Mouse (Mus musculus) liver, embryonic 12.5 days (tissue): ENCODE measurements around the gene Pef1. TPM values are rescaled to one million over a fixed set of nuclear protein-coding genes. Genes with fewer than 3 reads are reported as not detected.

ENCODE experiments used
- ATAC-seq: fragments of 200-750 bp; cut with Nextera tagmentation; 2 replicates; pipeline ENCODE4 v1.8.0; 2017; ENCODE audit warnings: moderate number of reproducible peaks, mild to moderate bottlenecking, moderate library complexity
- H3K27ac ChIP-seq: fragments of 300-500 bp; sonication (generic); 2 replicates; pipeline ENCODE4 v1.5.1; 2016; ENCODE audit warnings: mild to moderate bottlenecking
- H3K27me3 ChIP-seq: fragments of 300-500 bp; sonication (generic); replicated peaks from 2 replicates; pipeline ENCODE4 v1.6.1; 2016; ENCODE audit warnings: mild to moderate bottlenecking, moderate library complexity
- H3K36me3 ChIP-seq: fragments of 300-500 bp; sonication (generic); 2 replicates; pipeline ENCODE4 v1.6.1; 2016; ENCODE audit warnings: mild to moderate bottlenecking, moderate library complexity
- H3K4me1 ChIP-seq: fragments of 300-500 bp; sonication (generic); 2 replicates; pipeline ENCODE4 v1.6.1; 2016
- H3K4me2 ChIP-seq: fragments of 300-500 bp; sonication (generic); 2 replicates; pipeline ENCODE4 v1.6.1; 2016; ENCODE audit warnings: mild to moderate bottlenecking, moderate library complexity
- H3K4me3 ChIP-seq: fragments of 300-500 bp; sonication (generic); 2 replicates; pipeline ENCODE4 v1.5.1; 2016; ENCODE audit warnings: mild to moderate bottlenecking, moderate library complexity
- H3K9ac ChIP-seq: fragments of 300-500 bp; sonication (generic); 2 replicates; pipeline ENCODE4 v1.6.1; 2016; ENCODE audit warnings: mild to moderate bottlenecking, moderate library complexity
- H3K9me3 ChIP-seq: fragments of 300-500 bp; sonication (generic); replicated peaks from 2 replicates; pipeline ENCODE4 v1.6.1; 2016; ENCODE audit warnings: mild to moderate bottlenecking, moderate library complexity
- WGBS: fragments of 180-500 bp; shearing (Covaris S2); methylation state at CpG from one replicate; pipeline ENCODE4 v1.1.7; 2016; ENCODE audit not compliant: insufficient replicate concordance; 5-methylcytosine and 5-hydroxymethylcytosine counted together
- polyA plus RNA-seq: library from polyadenylated mRNA; unstranded; fragments of >200 nt; fragmentation: Nextera tagmentation; extraction: Ambion mirVana; gene quantifications from 2 replicates; pipeline ENCODE4 v1.2.1, GENCODE M21; 2016

Gene Pef1
- polyA plus RNA-seq, 1 experiment from 2014 or later: 42.5 TPM

- no peak overlapping the region for H3K9ac ChIP-seq
- H3K9me3 ChIP-seq: no peaks in the 10 kb centered on the region
- H3K27ac ChIP-seq: no peak overlapping the region
- WGBS: 40% methylated on average over 10 of the region's 10 CpGs
- H3K36me3 ChIP-seq: no peaks in the 10 kb centered on the region
- no peak for ATAC-seq
- H3K4me1 ChIP-seq: no peaks in the 10 kb centered on the region
- H3K4me2 ChIP-seq: no peak overlapping the region
- H3K27me3 ChIP-seq: peaks cover 83% of the 10 kb centered on the region
- no peak overlapping the region for H3K4me3 ChIP-seq
These were observed 46.0 kb downstream of the Pef1 start for GRCm38 (mm10) chr4:130148405-130148804.

GRCm38 (mm10) chr4:130154250-130154649, 51.9 kb downstream of the Pef1 start:
- Histone ChIP-seq H3K27ac (no peak overlapping the region), H3K4me3 (no peak overlapping the region), H3K4me1 (no peaks in the 10 kb centered on the region), H3K36me3 (no peaks in the 10 kb centered on the region), H3K4me2 (no peak overlapping the region), H3K9ac (no peak overlapping the region), H3K9me3 (no peaks in the 10 kb centered on the region), H3K27me3 (peaks cover 60% of the 10 kb centered on the region)
- no peak for ATAC-seq
- WGBS: 71% methylated on average over 3 of the region's 3 CpGs

GRCm38 (mm10) chr4:130156812-130157371, 54.5 kb downstream of the Pef1 start:
- no peak overlapping the region for H3K27ac ChIP-seq
- WGBS: 48% methylated on average over 12 of the region's 12 CpGs
- peaks cover 58% of the 10 kb centered on the region for H3K27me3 ChIP-seq
- H3K36me3 ChIP-seq: no peaks in the 10 kb centered on the region
- H3K9me3 ChIP-seq: no peaks in the 10 kb centered on the region
- no peak overlapping the region for H3K4me3 ChIP-seq
- H3K9ac ChIP-seq: no peak overlapping the region
- H3K4me2 ChIP-seq: no peak overlapping the region
- no peaks in the 10 kb centered on the region for H3K4me1 ChIP-seq
- no peak for ATAC-seq

- no peak for ATAC-seq
- WGBS: 32% methylated on average over 4 of the region's 4 CpGs
- H3K4me3 ChIP-seq: no peak overlapping the region
- H3K27me3 ChIP-seq: peaks cover 75% of the 10 kb centered on the region
- H3K9ac ChIP-seq: no peak overlapping the region
- H3K4me1 ChIP-seq: peaks cover 13% of the 10 kb centered on the region
- 0 out of 2 replicates have a peak, but pooled peaks cover 7% of the 10 kb centered on the region for H3K36me3 ChIP-seq
- no peak overlapping the region for H3K27ac ChIP-seq
- H3K4me2 ChIP-seq: no peak overlapping the region
- H3K9me3 ChIP-seq: no peaks in the 10 kb centered on the region
These were observed 59.0 kb downstream of the Pef1 start for GRCm38 (mm10) chr4:130161349-130161748.

DNA sequence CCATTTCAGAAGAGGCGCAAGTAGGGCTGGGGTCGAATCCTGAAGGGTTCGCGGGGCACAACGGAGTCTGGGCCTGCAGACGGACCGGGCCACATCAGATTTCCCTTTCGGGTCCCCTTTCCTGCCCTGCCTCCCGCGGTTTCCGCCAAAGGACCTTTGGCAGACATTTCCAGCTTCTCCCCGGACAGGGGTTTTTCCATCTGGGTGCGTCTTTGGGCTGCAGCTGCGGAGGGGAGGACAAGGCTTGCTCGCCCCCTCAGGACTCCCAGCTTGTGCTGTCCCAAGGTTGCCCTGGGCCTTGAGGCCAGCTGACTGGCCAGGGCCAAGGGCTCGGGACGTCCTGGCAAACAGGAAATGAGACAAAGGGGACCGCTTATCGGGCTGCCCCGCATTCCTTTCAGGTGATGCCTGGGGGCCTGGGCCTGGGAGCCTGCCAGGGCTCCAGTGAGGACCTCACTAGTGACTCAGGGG, 61.1 kb downstream of the Pef1 start:
- Histone ChIP-seq H3K4me1 (peaks cover 23% of the 10 kb centered on the region), H3K4me3 (no peak overlapping the region), H3K27me3 (peaks cover 83% of the 10 kb centered on the region), H3K27ac (0 out of 2 replicates have a peak overlapping the region, but pooled peaks have one; percentile 11), H3K9me3 (no peaks in the 10 kb centered on the region), H3K36me3 (peaks cover 18% of the 10 kb centered on the region; the same call in 1 of the 2 replicates), H3K9ac (no peak overlapping the region), H3K4me2 (peak overlapping the region; percentile 34; the same call in 1 of the 2 replicates)
- ATAC-seq: no peak
- WGBS: 4% methylated on average over 20 of the region's 20 CpGs

DNA sequence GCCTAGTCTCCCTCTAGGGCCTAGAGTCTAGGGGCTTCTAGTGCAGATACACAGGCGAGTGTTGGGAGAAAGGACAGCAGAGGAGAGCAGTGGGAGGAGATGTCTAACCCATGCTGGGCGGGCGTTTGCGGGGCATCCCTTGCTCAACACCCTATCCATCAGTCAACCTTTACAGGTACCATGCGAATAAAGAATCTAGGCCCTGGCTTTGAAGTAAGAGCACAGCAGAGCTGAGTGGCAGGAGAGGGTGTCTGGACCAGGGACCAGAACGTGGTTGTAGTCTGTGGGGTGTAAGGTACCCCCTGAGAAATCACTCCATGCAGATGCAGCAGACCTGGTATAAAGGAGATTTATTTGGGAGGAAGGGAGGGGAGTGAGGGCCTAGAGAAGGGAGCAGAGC, 61.8 kb downstream of the Pef1 start:
- Histone ChIP-seq H3K4me2 (no peak overlapping the region), H3K4me3 (no peak overlapping the region), H3K27ac (no peak overlapping the region), H3K4me1 (peaks cover 26% of the 10 kb centered on the region), H3K27me3 (peaks cover 90% of the 10 kb centered on the region), H3K36me3 (peaks cover 18% of the 10 kb centered on the region; the same call in 1 of the 2 replicates), H3K9ac (no peak overlapping the region), H3K9me3 (no peaks in the 10 kb centered on the region)
- 53% methylated on average over 6 of the region's 6 CpGs for WGBS
- no peak for ATAC-seq

DNA sequence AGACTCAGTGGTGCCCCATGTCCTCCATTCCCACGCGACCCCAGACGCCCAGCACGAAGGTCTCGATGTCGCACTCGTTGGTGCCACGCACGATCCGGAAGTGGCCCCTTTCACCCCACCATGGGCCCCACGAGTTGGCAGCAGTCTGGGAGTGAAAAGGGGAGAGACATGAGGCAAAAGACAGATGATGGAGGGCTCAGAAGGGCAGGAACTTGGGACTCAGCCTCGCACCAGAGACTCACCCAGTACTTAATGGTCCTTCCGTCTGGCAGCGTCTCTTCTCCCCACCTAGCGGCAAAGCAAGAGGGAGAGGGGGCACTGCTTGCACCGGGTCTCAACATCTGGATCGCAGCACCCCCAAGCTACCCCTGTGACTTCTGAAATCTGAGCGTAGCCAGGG, 63.7 kb downstream of the Pef1 start:
- peaks cover 22% of the 10 kb centered on the region; the same call in 1 of the 2 replicates for H3K36me3 ChIP-seq
- peaks cover 85% of the 10 kb centered on the region for H3K27me3 ChIP-seq
- H3K4me3 ChIP-seq: no peak overlapping the region
- ATAC-seq: no peak
- H3K27ac ChIP-seq: no peak overlapping the region
- WGBS: 72% methylated on average over 18 of the region's 18 CpGs
- no peaks in the 10 kb centered on the region for H3K9me3 ChIP-seq
- H3K4me1 ChIP-seq: peaks cover 29% of the 10 kb centered on the region
- no peak overlapping the region for H3K4me2 ChIP-seq
- H3K9ac ChIP-seq: no peak overlapping the region

GRCm38 (mm10) chr4:130166592-130166991, 64.2 kb downstream of the Pef1 start:
- no peak for ATAC-seq
- H3K4me3 ChIP-seq: no peak overlapping the region
- 0 out of 2 replicates have a peak overlapping the region, but pooled peaks have one; percentile 17 for H3K9ac ChIP-seq
- H3K36me3 ChIP-seq: peaks cover 27% of the 10 kb centered on the region; the same call in 1 of the 2 replicates
- no peak overlapping the region for H3K4me2 ChIP-seq
- WGBS: 73% methylated on average over 8 of the region's 8 CpGs
- H3K27ac ChIP-seq: no peak overlapping the region
- H3K9me3 ChIP-seq: no peaks in the 10 kb centered on the region
- peaks cover 32% of the 10 kb centered on the region for H3K4me1 ChIP-seq
- peaks cover 84% of the 10 kb centered on the region for H3K27me3 ChIP-seq

- Histone ChIP-seq H3K9me3 (no peaks in the 10 kb centered on the region), H3K9ac (no peak overlapping the region), H3K4me1 (peaks cover 40% of the 10 kb centered on the region), H3K4me3 (no peak overlapping the region), H3K36me3 (peaks cover 29% of the 10 kb centered on the region; the same call in 1 of the 2 replicates), H3K4me2 (peak overlapping the region; percentile 13; the same call in 1 of the 2 replicates), H3K27ac (no peak overlapping the region), H3K27me3 (peaks cover 83% of the 10 kb centered on the region)
- 43% methylated on average over 22 of the region's 22 CpGs for WGBS
- no peak for ATAC-seq
These were observed 65.0 kb downstream of the Pef1 start for GRCm38 (mm10) chr4:130167321-130167720.

DNA sequence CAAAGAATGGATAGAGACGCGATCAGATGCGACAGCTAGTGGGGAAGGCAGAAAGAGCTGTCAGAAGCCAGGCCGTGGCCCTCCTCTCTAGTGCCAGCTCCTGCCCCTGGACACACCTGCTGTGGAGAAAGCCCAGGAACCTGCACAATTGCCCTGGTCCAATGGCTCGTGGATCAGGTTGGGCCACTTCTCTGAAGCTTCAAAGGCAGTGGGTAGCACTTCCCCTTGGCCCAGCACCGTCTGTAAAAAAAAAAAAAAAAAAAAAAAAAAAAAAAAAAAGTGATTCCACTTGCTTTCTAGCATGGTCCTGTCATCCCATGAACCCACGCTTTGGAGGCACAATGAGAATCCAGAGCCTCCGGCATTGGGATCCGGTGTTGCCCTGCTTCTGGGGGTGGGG, 65.5 kb downstream of the Pef1 start:
- H3K9ac ChIP-seq: no peak overlapping the region
- no peak overlapping the region for H3K4me3 ChIP-seq
- H3K9me3 ChIP-seq: no peaks in the 10 kb centered on the region
- peak overlapping the region; percentile 13; the same call in 1 of the 2 replicates for H3K4me2 ChIP-seq
- H3K4me1 ChIP-seq: peaks cover 44% of the 10 kb centered on the region
- peaks cover 83% of the 10 kb centered on the region for H3K27me3 ChIP-seq
- ATAC-seq: no peak
- H3K27ac ChIP-seq: no peak overlapping the region
- 34% methylated on average over 9 of the region's 9 CpGs for WGBS
- H3K36me3 ChIP-seq: peaks cover 29% of the 10 kb centered on the region; the same call in 1 of the 2 replicates

DNA sequence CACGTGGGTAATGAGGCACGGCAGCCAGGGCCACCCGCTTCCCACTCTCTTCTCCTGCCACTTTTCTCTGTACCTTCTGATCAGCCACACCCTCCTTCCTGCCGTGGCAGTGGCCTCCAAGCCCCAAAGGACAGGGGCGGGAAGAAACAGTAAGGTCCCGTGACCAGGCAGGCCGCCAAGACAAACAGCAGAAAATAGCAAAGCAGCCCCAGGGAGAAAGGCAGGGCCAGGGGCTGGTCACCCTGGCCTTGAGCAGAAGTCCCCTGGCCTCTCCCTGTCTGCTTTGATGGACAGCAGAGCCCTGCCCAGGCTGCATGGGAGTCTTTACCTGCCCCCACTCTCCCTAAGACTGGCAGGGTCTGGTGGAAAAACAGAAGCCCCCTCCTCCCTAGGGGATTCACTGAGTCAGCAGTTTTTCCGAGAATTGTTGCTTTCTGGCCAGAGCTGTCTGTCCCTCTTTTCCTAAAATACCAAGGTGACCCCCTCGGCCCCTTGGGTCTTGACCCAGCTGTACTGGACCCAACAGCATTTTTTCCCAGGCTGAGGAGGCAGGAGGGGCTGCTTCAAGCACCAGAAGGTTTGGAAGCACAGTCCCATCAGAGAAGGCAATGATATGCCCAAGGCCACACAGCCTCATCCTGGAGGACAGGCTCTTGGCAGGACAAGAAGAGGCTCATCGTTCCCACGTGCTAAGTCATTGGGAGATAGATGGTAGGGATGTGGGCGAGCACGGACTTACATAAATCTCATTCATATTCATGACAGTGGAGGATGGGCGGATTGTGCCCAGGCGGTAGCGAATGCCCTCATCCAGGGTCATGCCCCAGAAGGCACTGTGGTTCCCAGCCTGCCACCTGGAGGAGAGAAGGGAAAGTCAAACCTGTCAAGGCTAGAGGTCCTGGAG, 66.2 kb downstream of the Pef1 start:
- peaks cover 83% of the 10 kb centered on the region for H3K27me3 ChIP-seq
- peaks cover 44% of the 10 kb centered on the region for H3K4me1 ChIP-seq
- 44% methylated on average over 16 of the region's 16 CpGs for WGBS
- ATAC-seq: 0 out of 2 replicates have a peak, but pooled peaks have one; percentile 25
- H3K9me3 ChIP-seq: no peaks in the 10 kb centered on the region
- no peak overlapping the region for H3K27ac ChIP-seq
- no peak overlapping the region for H3K9ac ChIP-seq
- H3K4me3 ChIP-seq: no peak overlapping the region
- peaks cover 29% of the 10 kb centered on the region; the same call in 1 of the 2 replicates for H3K36me3 ChIP-seq
- H3K4me2 ChIP-seq: no peak overlapping the region
